Comparison of ENCODE assay signal across 21 mouse cellular contexts in the genomic region with DNA sequence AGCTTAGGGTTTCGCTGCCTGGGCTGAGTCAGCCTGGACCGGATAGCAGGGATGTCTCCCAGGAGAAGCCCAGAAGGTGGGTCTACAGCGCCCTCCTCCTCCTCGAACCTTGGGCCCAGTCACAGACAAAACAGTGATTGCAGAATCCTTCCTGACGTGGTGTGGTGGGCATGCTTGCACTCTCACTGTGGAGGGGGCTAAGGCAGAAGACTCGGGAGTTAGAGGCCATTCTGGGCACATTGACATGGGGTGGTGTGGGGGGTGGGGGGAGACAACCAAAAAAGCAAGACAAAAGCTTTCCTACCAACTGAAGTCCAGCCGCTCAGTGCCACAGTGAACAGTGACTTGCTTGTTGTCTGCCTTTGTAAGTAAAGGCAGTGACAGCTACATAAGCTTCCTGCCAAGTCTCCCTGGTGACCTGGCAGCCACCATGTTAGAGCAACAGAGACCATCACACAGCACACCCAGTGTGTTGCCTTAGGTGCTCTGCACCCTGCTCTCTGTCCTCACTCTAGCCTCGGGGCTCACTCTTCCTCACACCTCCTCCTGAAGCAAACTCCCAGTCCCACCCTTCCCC. TPM values are rescaled to one million over a fixed set of nuclear protein-coding genes. Genes with fewer than 3 reads are reported as not detected.
DNase-seq lines count a peak whose midpoint lies in the region; ATAC-seq and TF ChIP-seq lines count a peak whose summit lies in the region.
"Had no signal": no experiment of that assay in that cellular context is flagged by ENCODE, and none has a peak within 500 bp of the region (broad histone marks: within the 10 kb centered on the region; RNA-seq: fewer than 3 reads in every experiment).

No protein-coding gene starts in this region.

- peak; percentile 66 for ATAC-seq in hindbrain, embryonic 13.5 days (ENCODE audit: low FRiP score)
- no peak for ATAC-seq in hindbrain, embryonic 11.5 days (ENCODE audit: low FRiP score)
- peak; percentile 76 for ATAC-seq in hindbrain, embryonic 16.5 days
- ATAC-seq in midbrain, postnatal 0 days (ENCODE audit: low FRiP score) = peak; percentile 81
- ATAC-seq: activated CD4-positive, CD25-positive, alpha-beta regulatory T cell, adult 4 months; lung, postnatal 0 days; Patski had no signal

- H3K36me3 ChIP-seq in hindbrain, embryonic 13.5 days = peaks cover 91% of the 10 kb centered on the region
- peaks cover 15% of the 10 kb centered on the region for H3K36me3 ChIP-seq in hindbrain, embryonic 11.5 days (ENCODE audit: control insufficient read depth, insufficient read depth, low read length)
- H3K36me3 ChIP-seq in hindbrain, embryonic 16.5 days (ENCODE audit: control insufficient read depth, insufficient read depth, low read length) = peaks cover 54% of the 10 kb centered on the region
- peaks cover 58% of the 10 kb centered on the region for H3K36me3 ChIP-seq in midbrain, postnatal 0 days (ENCODE audit: insufficient read depth, low read length)
- H3K36me3 ChIP-seq in embryonic facial prominence, embryonic 10.5 days (replicated peaks) = peaks cover 98% of the 10 kb centered on the region

- no peak overlapping the region for H3K4me3 ChIP-seq in hindbrain, embryonic 13.5 days
- H3K4me3 ChIP-seq in hindbrain, embryonic 11.5 days (ENCODE audit: low read depth, low read length) = no peak overlapping the region
- no peak overlapping the region for H3K4me3 ChIP-seq in hindbrain, embryonic 16.5 days (ENCODE audit: low read length)
- no peak overlapping the region for H3K4me3 ChIP-seq in midbrain, postnatal 0 days (ENCODE audit: low read depth, low read length)
- H3K4me3 ChIP-seq in embryonic facial prominence, embryonic 10.5 days = no peak overlapping the region
- H3K4me3 ChIP-seq: erythroblast, embryonic 14.5 days; heart, adult 2 months; liver, embryonic 15.5 days; megakaryocyte, embryonic 14.5 days; myocyte had no signal

- H3K27me3 ChIP-seq in hindbrain, embryonic 13.5 days = no peaks in the 10 kb centered on the region
- no peaks in the 10 kb centered on the region for H3K27me3 ChIP-seq in hindbrain, embryonic 11.5 days (ENCODE audit: control insufficient read depth, insufficient read depth, low read length)
- no peaks in the 10 kb centered on the region for H3K27me3 ChIP-seq in hindbrain, embryonic 16.5 days (replicated peaks; ENCODE audit: control insufficient read depth, insufficient read depth, low read length)
- H3K27me3 ChIP-seq in midbrain, postnatal 0 days (ENCODE audit: insufficient read depth, low read length) = no peaks in the 10 kb centered on the region
- H3K27me3 ChIP-seq in embryonic facial prominence, embryonic 10.5 days (replicated peaks; ENCODE audit: low read depth, poor library complexity, severe bottlenecking) = no peaks in the 10 kb centered on the region
- H3K27me3 ChIP-seq: liver, embryonic 15.5 days; megakaryocyte, embryonic 14.5 days; Patski had no signal

- intact Hi-C loops in left cerebral cortex, postnatal 4 days (cut with DNase I) = no loop called here
- intact Hi-C loops in left cerebral cortex, postnatal 36 days (cut with DNase I) = no loop called here

- no peak for DNase-seq in hindbrain, embryonic 11.5 days (ENCODE audit: low spot score)
- DNase-seq in left cerebral cortex, postnatal 4 days = peak; percentile 67
- DNase-seq in left cerebral cortex, postnatal 36 days (ENCODE audit: low spot score in 2 of 2) = no peak
- DNase-seq in midbrain, postnatal 0 days (ENCODE audit: low spot score) = peak; percentile 84
- no peak for DNase-seq in embryonic facial prominence, embryonic 10.5 days (ENCODE audit: low spot score)
- DNase-seq: adrenal gland, postnatal 25 days; cerebellum, postnatal 36 days; gastrocnemius, postnatal 14 days; heart, adult 2 months; kidney, adult 8-10 months; kidney, postnatal 25 days; thymus, postnatal 25 days had no signal

- 0 out of 2 replicates have a peak overlapping the region, but pooled peaks have one; percentile 48 for H3K27ac ChIP-seq in hindbrain, embryonic 13.5 days
- no peak overlapping the region for H3K27ac ChIP-seq in hindbrain, embryonic 11.5 days (ENCODE audit: low read depth, low read length)
- H3K27ac ChIP-seq in hindbrain, embryonic 16.5 days (ENCODE audit: low read depth, low read length) = no peak overlapping the region
- H3K27ac ChIP-seq in midbrain, postnatal 0 days (ENCODE audit: low read depth, low read length) = peak overlapping the region; percentile 6; the same call in 1 of the 2 replicates
- no peak overlapping the region for H3K27ac ChIP-seq in embryonic facial prominence, embryonic 10.5 days (replicated peaks)
- H3K27ac ChIP-seq: heart, adult 2 months; liver, embryonic 15.5 days had no signal

- H3K4me2 ChIP-seq in hindbrain, embryonic 13.5 days = no peak overlapping the region
- no peak overlapping the region for H3K4me2 ChIP-seq in hindbrain, embryonic 11.5 days (replicated peaks; ENCODE audit: low read depth, low read length)
- H3K4me2 ChIP-seq in hindbrain, embryonic 16.5 days (ENCODE audit: low read length) = no peak overlapping the region
- H3K4me2 ChIP-seq in midbrain, postnatal 0 days (ENCODE audit: low read depth, low read length, poor library complexity, severe bottlenecking) = no peak overlapping the region
- H3K4me2 ChIP-seq: liver, embryonic 15.5 days had no signal

- H3K9ac ChIP-seq in hindbrain, embryonic 13.5 days = no peak overlapping the region
- H3K9ac ChIP-seq in hindbrain, embryonic 11.5 days (ENCODE audit: low read depth, low read length) = no peak overlapping the region
- no peak overlapping the region for H3K9ac ChIP-seq in hindbrain, embryonic 16.5 days (ENCODE audit: low read depth, low read length)
- no peak overlapping the region for H3K9ac ChIP-seq in midbrain, postnatal 0 days (replicated peaks; ENCODE audit: low read length, poor library complexity, severe bottlenecking)
- H3K9ac ChIP-seq: liver, embryonic 15.5 days had no signal

- peaks cover 5% of the 10 kb centered on the region for H3K4me1 ChIP-seq in hindbrain, embryonic 13.5 days (replicated peaks)
- H3K4me1 ChIP-seq in hindbrain, embryonic 11.5 days (replicated peaks; ENCODE audit: control insufficient read depth, insufficient read depth, low read length) = no peaks in the 10 kb centered on the region; the same call in 1 of the 2 replicates
- peaks cover 3% of the 10 kb centered on the region; the same call in 1 of the 2 replicates for H3K4me1 ChIP-seq in hindbrain, embryonic 16.5 days (ENCODE audit: control insufficient read depth, insufficient read depth, low read depth, low read length)
- H3K4me1 ChIP-seq in midbrain, postnatal 0 days (ENCODE audit: insufficient read depth, low read length) = no peaks in the 10 kb centered on the region
- H3K4me1 ChIP-seq in embryonic facial prominence, embryonic 10.5 days = peaks cover under 1% of the 10 kb centered on the region

- TF ChIP-seq CTCF in midbrain, postnatal 0 days (IDR thresholded peaks at IDR 0.05) = no peak

- H3K9me3 ChIP-seq in hindbrain, embryonic 13.5 days = no peaks in the 10 kb centered on the region
- H3K9me3 ChIP-seq in hindbrain, embryonic 11.5 days (ENCODE audit: control insufficient read depth, low read length) = no peaks in the 10 kb centered on the region
- no peaks in the 10 kb centered on the region for H3K9me3 ChIP-seq in hindbrain, embryonic 16.5 days (ENCODE audit: control insufficient read depth, low read length)
- no peaks in the 10 kb centered on the region for H3K9me3 ChIP-seq in midbrain, postnatal 0 days (ENCODE audit: low read length)
- no peaks in the 10 kb centered on the region for H3K9me3 ChIP-seq in embryonic facial prominence, embryonic 10.5 days
- H3K9me3 ChIP-seq: liver, embryonic 15.5 days; megakaryocyte, embryonic 14.5 days had no signal

- WGBS in hindbrain, embryonic 13.5 days = 88% methylated on average over 8 of the region's 8 CpGs
- 93% methylated on average over 8 of the region's 8 CpGs for WGBS in hindbrain, embryonic 11.5 days
- WGBS in hindbrain, embryonic 16.5 days = 76% methylated on average over 8 of the region's 8 CpGs
- 81% methylated on average over 8 of the region's 8 CpGs for WGBS in midbrain, postnatal 0 days
- 90% methylated on average over 8 of the region's 8 CpGs for WGBS in embryonic facial prominence, embryonic 10.5 days

RNA-seq across cellular contexts. Expression of gene Ttll3, which starts 4.6 kb away (rescaled TPM):
- 11.8 TPM in 2 replicates for polyA plus RNA-seq in hindbrain, embryonic 13.5 days (2015; fragmentation: Nextera tagmentation; extraction: Ambion mirVana)
- polyA plus RNA-seq in hindbrain, embryonic 11.5 days (2014; fragmentation: Nextera tagmentation; extraction: Ambion mirVana) = 4.1 and 4.2 TPM in 2 replicates
- 10 to 100 TPM; 12.4 to 14.1 TPM for total RNA-seq in left cerebral cortex, postnatal 4 days (2021)
- total RNA-seq in left cerebral cortex, postnatal 36 days (2021) = 10 to 100 TPM in 1 of 2 experiments, 1 to 10 TPM in 1; 9.3 to 14.2 TPM
- 9.2 and 11.8 TPM in 2 replicates for polyA plus RNA-seq in hindbrain, embryonic 16.5 days (2015; fragmentation: Nextera tagmentation; extraction: Ambion mirVana)
- 10.0 and 20.0 TPM in 2 replicates for total RNA-seq in midbrain, postnatal 0 days (2014; rRNA removed)
- 10.2 and 14.6 TPM in 2 replicates for polyA plus RNA-seq in midbrain, postnatal 0 days (2015; fragmentation: Nextera tagmentation; extraction: Ambion mirVana)
- 2.8 and 3.7 TPM in 2 replicates for polyA plus RNA-seq in embryonic facial prominence, embryonic 10.5 days (2016; fragmentation: Nextera tagmentation; extraction: Ambion mirVana)

RNA-seq across cellular contexts. Expression of gene Arpc4, which starts 6.5 kb away (rescaled TPM):
- polyA plus RNA-seq in hindbrain, embryonic 13.5 days (2015; fragmentation: Nextera tagmentation; extraction: Ambion mirVana) = 416 and 430 TPM in 2 replicates
- 208 and 210 TPM in 2 replicates for polyA plus RNA-seq in hindbrain, embryonic 11.5 days (2014; fragmentation: Nextera tagmentation; extraction: Ambion mirVana)
- 100 to 1,000 TPM; 288 to 299 TPM for total RNA-seq in left cerebral cortex, postnatal 4 days (2021)
- total RNA-seq in left cerebral cortex, postnatal 36 days (2021) = 100 to 1,000 TPM; 245 to 295 TPM
- 440 and 455 TPM in 2 replicates for polyA plus RNA-seq in hindbrain, embryonic 16.5 days (2015; fragmentation: Nextera tagmentation; extraction: Ambion mirVana)
- 190 and 200 TPM in 2 replicates for total RNA-seq in midbrain, postnatal 0 days (2014; rRNA removed)
- polyA plus RNA-seq in midbrain, postnatal 0 days (2015; fragmentation: Nextera tagmentation; extraction: Ambion mirVana) = 505 TPM in 2 replicates
- polyA plus RNA-seq in embryonic facial prominence, embryonic 10.5 days (2016; fragmentation: Nextera tagmentation; extraction: Ambion mirVana) = 377 and 387 TPM in 2 replicates

RNA-seq across cellular contexts. Expression of gene Tada3, which starts 6.8 kb away (rescaled TPM):
- polyA plus RNA-seq in hindbrain, embryonic 13.5 days (2015; fragmentation: Nextera tagmentation; extraction: Ambion mirVana) = 70.0 and 70.6 TPM in 2 replicates
- 56.3 and 60.2 TPM in 2 replicates for polyA plus RNA-seq in hindbrain, embryonic 11.5 days (2014; fragmentation: Nextera tagmentation; extraction: Ambion mirVana)
- total RNA-seq in left cerebral cortex, postnatal 4 days (2021) = 10 to 100 TPM; 64.4 to 68.2 TPM
- total RNA-seq in left cerebral cortex, postnatal 36 days (2021) = 10 to 100 TPM; 52.0 to 55.2 TPM
- 68.3 and 71.1 TPM in 2 replicates for polyA plus RNA-seq in hindbrain, embryonic 16.5 days (2015; fragmentation: Nextera tagmentation; extraction: Ambion mirVana)
- total RNA-seq in midbrain, postnatal 0 days (2014; rRNA removed) = 27.8 and 31.0 TPM in 2 replicates
- polyA plus RNA-seq in midbrain, postnatal 0 days (2015; fragmentation: Nextera tagmentation; extraction: Ambion mirVana) = 73.8 and 74.0 TPM in 2 replicates
- polyA plus RNA-seq in embryonic facial prominence, embryonic 10.5 days (2016; fragmentation: Nextera tagmentation; extraction: Ambion mirVana) = 48.1 and 48.4 TPM in 2 replicates

RNA-seq across cellular contexts. Expression of gene Rpusd3, which starts 34.7 kb away (rescaled TPM):
- 17.5 and 19.5 TPM in 2 replicates for polyA plus RNA-seq in hindbrain, embryonic 13.5 days (2015; fragmentation: Nextera tagmentation; extraction: Ambion mirVana)
- polyA plus RNA-seq in hindbrain, embryonic 11.5 days (2014; fragmentation: Nextera tagmentation; extraction: Ambion mirVana) = 23.0 and 26.3 TPM in 2 replicates
- total RNA-seq in left cerebral cortex, postnatal 4 days (2021) = 10 to 100 TPM; 14.4 to 15.2 TPM
- 10 to 100 TPM; 17.1 to 19.0 TPM for total RNA-seq in left cerebral cortex, postnatal 36 days (2021)
- polyA plus RNA-seq in hindbrain, embryonic 16.5 days (2015; fragmentation: Nextera tagmentation; extraction: Ambion mirVana) = 21.5 and 21.7 TPM in 2 replicates
- total RNA-seq in midbrain, postnatal 0 days (2014; rRNA removed) = 17.1 and 53.8 TPM in 2 replicates
- polyA plus RNA-seq in midbrain, postnatal 0 days (2015; fragmentation: Nextera tagmentation; extraction: Ambion mirVana) = 22.0 and 27.2 TPM in 2 replicates
- 34.6 and 34.8 TPM in 2 replicates for polyA plus RNA-seq in embryonic facial prominence, embryonic 10.5 days (2016; fragmentation: Nextera tagmentation; extraction: Ambion mirVana)

RNA-seq across cellular contexts. Expression of gene Camk1, which starts 40.7 kb away (rescaled TPM):
- 79.6 and 86.3 TPM in 2 replicates for polyA plus RNA-seq in hindbrain, embryonic 13.5 days (2015; fragmentation: Nextera tagmentation; extraction: Ambion mirVana)
- 56.3 and 57.7 TPM in 2 replicates for polyA plus RNA-seq in hindbrain, embryonic 11.5 days (2014; fragmentation: Nextera tagmentation; extraction: Ambion mirVana)
- total RNA-seq in left cerebral cortex, postnatal 4 days (2021) = 100 to 1,000 TPM in 1 of 2 experiments, 10 to 100 TPM in 1; 94.4 to 104 TPM
- 100 to 1,000 TPM; 106 to 123 TPM for total RNA-seq in left cerebral cortex, postnatal 36 days (2021)
- 119 and 128 TPM in 2 replicates for polyA plus RNA-seq in hindbrain, embryonic 16.5 days (2015; fragmentation: Nextera tagmentation; extraction: Ambion mirVana)
- total RNA-seq in midbrain, postnatal 0 days (2014; rRNA removed) = 102 and 119 TPM in 2 replicates
- polyA plus RNA-seq in midbrain, postnatal 0 days (2015; fragmentation: Nextera tagmentation; extraction: Ambion mirVana) = 132 and 142 TPM in 2 replicates
- 47.0 and 48.9 TPM in 2 replicates for polyA plus RNA-seq in embryonic facial prominence, embryonic 10.5 days (2016; fragmentation: Nextera tagmentation; extraction: Ambion mirVana)

Comparison
In these comparisons a context has a peak if more than half of its experiments do, and no peak if none do; other contexts are left out.
1. H3K27ac ChIP-seq: peak in hindbrain, embryonic 13.5 days (single experiment) and midbrain, postnatal 0 days (single experiment); none in hindbrain, embryonic 11.5 days (single experiment), hindbrain, embryonic 16.5 days (single experiment) and embryonic facial prominence, embryonic 10.5 days (single experiment).
2. DNase-seq: peak in left cerebral cortex, postnatal 4 days (single experiment) and midbrain, postnatal 0 days (single experiment); none in hindbrain, embryonic 11.5 days (single experiment), left cerebral cortex, postnatal 36 days (0 of 2) and embryonic facial prominence, embryonic 10.5 days (single experiment).